Mouse (Mus musculus): ENCODE results near the gene Prpsap1. TPM values are rescaled to one million over a fixed set of nuclear protein-coding genes. Genes with fewer than 3 reads are reported as not detected.

Gene Prpsap1
- polyA plus RNA-seq, 1 experiment from 2014 or later, result 187 TPM

- H3K4me2 ChIP-seq (replicated peaks), result no peak overlapping the region
- H3K9me3 ChIP-seq, result no peaks in the 10 kb centered on the region
- no peak overlapping the region for H3K27ac ChIP-seq
- H3K9ac ChIP-seq (replicated peaks), result no peak overlapping the region
- no peaks in the 10 kb centered on the region for H3K36me3 ChIP-seq
- H3K4me1 ChIP-seq (replicated peaks), result peaks cover 15% of the 10 kb centered on the region
- WGBS, result 75% methylated on average over 5 of the region's 5 CpGs
- ATAC-seq, result no peak
- no peak overlapping the region for H3K4me3 ChIP-seq (replicated peaks)
- H3K27me3 ChIP-seq, result peaks cover 20% of the 10 kb centered on the region
Measured at GRCm38 (mm10) chr11:116447822-116448221, 46.2 kb downstream of the Prpsap1 start.

GRCm38 (mm10) chr11:116446308-116446887 lies 47.6 kb downstream of the Prpsap1 start:
- no peak overlapping the region for H3K4me2 ChIP-seq (replicated peaks)
- ATAC-seq, result peak; percentile 43
- H3K4me3 ChIP-seq (replicated peaks), result no peak overlapping the region
- H3K9me3 ChIP-seq, result no peaks in the 10 kb centered on the region
- peaks cover 19% of the 10 kb centered on the region for H3K4me1 ChIP-seq (replicated peaks)
- no peaks in the 10 kb centered on the region for H3K36me3 ChIP-seq
- peak overlapping the region; percentile 45; the same call in 1 of the 2 replicates for H3K9ac ChIP-seq (replicated peaks)
- no peak overlapping the region for H3K27ac ChIP-seq
- 18% methylated on average over 18 of the region's 19 CpGs for WGBS
- peaks cover 20% of the 10 kb centered on the region for H3K27me3 ChIP-seq

GRCm38 (mm10) chr11:116445596-116446307 lies 48.2 kb downstream of the Prpsap1 start:
- Histone ChIP-seq H3K4me2 (replicated peaks) (no peak overlapping the region), H3K9ac (replicated peaks) (peak overlapping the region; percentile 45; the same call in 1 of the 2 replicates), H3K27me3 (peaks cover 20% of the 10 kb centered on the region), H3K4me3 (replicated peaks) (no peak overlapping the region), H3K36me3 (no peaks in the 10 kb centered on the region), H3K4me1 (replicated peaks) (peaks cover 19% of the 10 kb centered on the region), H3K27ac (no peak overlapping the region), H3K9me3 (no peaks in the 10 kb centered on the region)
- WGBS, result 37% methylated on average over 16 of the region's 16 CpGs
- ATAC-seq, result peak; percentile 63

- Histone ChIP-seq H3K4me1 (replicated peaks) (peaks cover 22% of the 10 kb centered on the region), H3K4me3 (replicated peaks) (no peak overlapping the region), H3K36me3 (peaks cover 9% of the 10 kb centered on the region), H3K4me2 (replicated peaks) (no peak overlapping the region), H3K9ac (replicated peaks) (no peak overlapping the region), H3K27ac (0 out of 2 replicates have a peak overlapping the region, but pooled peaks have one; percentile 19), H3K9me3 (no peaks in the 10 kb centered on the region), H3K27me3 (peaks cover 20% of the 10 kb centered on the region)
- ATAC-seq, result no peak
- 90% methylated on average over 6 of the region's 6 CpGs for WGBS
Measured at GRCm38 (mm10) chr11:116443935-116444334, 50.1 kb downstream of the Prpsap1 start.

- 0 out of 2 replicates have a peak overlapping the region, but pooled peaks have one; percentile 19 for H3K27ac ChIP-seq
- no peak overlapping the region for H3K9ac ChIP-seq (replicated peaks)
- no peak for ATAC-seq
- H3K4me1 ChIP-seq (replicated peaks), result peaks cover 22% of the 10 kb centered on the region
- no peaks in the 10 kb centered on the region for H3K9me3 ChIP-seq
- H3K4me2 ChIP-seq (replicated peaks), result no peak overlapping the region
- H3K4me3 ChIP-seq (replicated peaks), result no peak overlapping the region
- WGBS, result 91% methylated on average over 6 of the region's 6 CpGs
- peaks cover 19% of the 10 kb centered on the region for H3K27me3 ChIP-seq
- peaks cover 11% of the 10 kb centered on the region for H3K36me3 ChIP-seq
Measured at GRCm38 (mm10) chr11:116443311-116443710, 50.7 kb downstream of the Prpsap1 start.

- peaks cover 22% of the 10 kb centered on the region for H3K4me1 ChIP-seq (replicated peaks)
- H3K9ac ChIP-seq (replicated peaks), result no peak overlapping the region
- ATAC-seq, result no peak
- H3K9me3 ChIP-seq, result no peaks in the 10 kb centered on the region
- H3K27ac ChIP-seq, result no peak overlapping the region
- no peak overlapping the region for H3K4me2 ChIP-seq (replicated peaks)
- peaks cover 11% of the 10 kb centered on the region for H3K36me3 ChIP-seq
- no peak overlapping the region for H3K4me3 ChIP-seq (replicated peaks)
- WGBS, result 77% methylated on average over 6 of the region's 6 CpGs
- peaks cover 16% of the 10 kb centered on the region for H3K27me3 ChIP-seq
Measured at GRCm38 (mm10) chr11:116442867-116443177, 51.2 kb downstream of the Prpsap1 start.

- WGBS, result 82% methylated on average over 15 of the region's 15 CpGs
- Histone ChIP-seq H3K27me3 (peaks cover 11% of the 10 kb centered on the region), H3K27ac (0 out of 2 replicates have a peak overlapping the region, but pooled peaks have one; percentile 26), H3K4me3 (replicated peaks) (no peak overlapping the region), H3K4me1 (replicated peaks) (peaks cover 27% of the 10 kb centered on the region), H3K36me3 (peaks cover 16% of the 10 kb centered on the region), H3K4me2 (replicated peaks) (no peak overlapping the region), H3K9me3 (no peaks in the 10 kb centered on the region), H3K9ac (replicated peaks) (no peak overlapping the region)
- no peak for ATAC-seq
Measured at GRCm38 (mm10) chr11:116442129-116442866, 51.7 kb downstream of the Prpsap1 start.

GRCm38 (mm10) chr11:116440408-116441068 lies 53.5 kb downstream of the Prpsap1 start:
- Histone ChIP-seq H3K4me3 (replicated peaks) (no peak overlapping the region), H3K9ac (replicated peaks) (no peak overlapping the region), H3K36me3 (peaks cover 32% of the 10 kb centered on the region), H3K4me1 (replicated peaks) (peaks cover 38% of the 10 kb centered on the region), H3K4me2 (replicated peaks) (no peak overlapping the region), H3K27ac (peak overlapping the region; percentile 26; the same call in 1 of the 2 replicates), H3K9me3 (no peaks in the 10 kb centered on the region), H3K27me3 (no peaks in the 10 kb centered on the region)
- 84% methylated on average over 7 of the region's 7 CpGs for WGBS
- no peak for ATAC-seq

GRCm38 (mm10) chr11:116439269-116440240 lies 54.4 kb downstream of the Prpsap1 start:
- Histone ChIP-seq H3K36me3 (peaks cover 32% of the 10 kb centered on the region), H3K4me2 (replicated peaks) (no peak overlapping the region), H3K4me3 (replicated peaks) (no peak overlapping the region), H3K4me1 (replicated peaks) (peaks cover 43% of the 10 kb centered on the region), H3K27me3 (no peaks in the 10 kb centered on the region), H3K27ac (no peak overlapping the region), H3K9ac (replicated peaks) (no peak overlapping the region), H3K9me3 (no peaks in the 10 kb centered on the region)
- 90% methylated on average over 19 of the region's 19 CpGs for WGBS
- ATAC-seq, result no peak

GRCm38 (mm10) chr11:116437541-116437940 lies 56.5 kb downstream of the Prpsap1 start:
- no peak overlapping the region for H3K4me3 ChIP-seq (replicated peaks)
- H3K36me3 ChIP-seq, result peaks cover 32% of the 10 kb centered on the region
- no peak for ATAC-seq
- no peaks in the 10 kb centered on the region for H3K27me3 ChIP-seq
- H3K9ac ChIP-seq (replicated peaks), result peak overlapping the region; percentile 61; the same call in 1 of the 2 replicates
- no peaks in the 10 kb centered on the region for H3K9me3 ChIP-seq
- H3K27ac ChIP-seq, result peak overlapping the region; percentile 22; the same call in 1 of the 2 replicates
- peaks cover 36% of the 10 kb centered on the region for H3K4me1 ChIP-seq (replicated peaks)
- peak overlapping the region; percentile 72; the same call in 1 of the 2 replicates for H3K4me2 ChIP-seq (replicated peaks)
- WGBS, result 86% methylated on average over 11 of the region's 11 CpGs

Measured in midbrain, embryonic 13.5 days (tissue).